Comparison of ENCODE assay signal across 21 mouse cellular contexts in genomic region chr1:138729089-138729699, GRCm38 (mm10).
"Had no signal": no experiment of that assay in that cellular context is flagged by ENCODE, and none has a peak within 500 bp of the region (broad histone marks: within the 10 kb centered on the region; RNA-seq: fewer than 3 reads in every experiment).

No protein-coding gene starts in this region.

- ATAC-seq: intestine, postnatal 0 days; liver, postnatal 0 days; lung, postnatal 0 days had no signal

- H3K36me3 ChIP-seq: limb, embryonic 12.5 days; limb, embryonic 15.5 days; neural tube, embryonic 12.5 days; neural tube, embryonic 15.5 days had no signal

- H3K4me2 ChIP-seq: limb, embryonic 12.5 days; limb, embryonic 15.5 days; liver, embryonic 11.5 days; lung, embryonic 14.5 days; neural tube, embryonic 12.5 days; neural tube, embryonic 15.5 days had no signal

- H3K4me1 ChIP-seq: limb, embryonic 12.5 days; limb, embryonic 15.5 days; neural tube, embryonic 12.5 days; neural tube, embryonic 15.5 days had no signal

- H3K9ac ChIP-seq: limb, embryonic 12.5 days; limb, embryonic 15.5 days; liver, embryonic 14.5 days; liver, postnatal 0 days; lung, embryonic 14.5 days; neural tube, embryonic 12.5 days; neural tube, embryonic 15.5 days had no signal

- H3K9me3 ChIP-seq: limb, embryonic 12.5 days; limb, embryonic 15.5 days; neural tube, embryonic 12.5 days; neural tube, embryonic 15.5 days had no signal

- H3K27me3 ChIP-seq: limb, embryonic 12.5 days; limb, embryonic 15.5 days; neural tube, embryonic 12.5 days; neural tube, embryonic 15.5 days had no signal

- H3K4me3 ChIP-seq: limb, embryonic 12.5 days; limb, embryonic 15.5 days; neural tube, embryonic 12.5 days; neural tube, embryonic 15.5 days had no signal

- H3K27ac ChIP-seq: limb, embryonic 12.5 days; limb, embryonic 15.5 days; liver, embryonic 14.5 days; macrophage; neural tube, embryonic 12.5 days; neural tube, embryonic 15.5 days; stomach, postnatal 0 days had no signal

- DNase-seq: kidney, postnatal 10 days; kidney, postnatal 4 days; left cerebral cortex, postnatal 4 days; liver, postnatal 0 days; lung, embryonic 14.5 days; right cerebral cortex, adult 18-20 months; right cerebral cortex, postnatal 14 days; right cerebral cortex, postnatal 4 days; thymus, adult 2 months; thymus, postnatal 14 days; thymus, postnatal 4 days had no signal
